Mouse (Mus musculus) inflammation-experienced regulatory T-cells, adult 16 weeks (primary cell): ENCODE measurements around the gene Kmt5c. TPM values are rescaled to one million over a fixed set of nuclear protein-coding genes. Genes with fewer than 3 reads are reported as not detected.

Source experiments
- polyA plus RNA-seq: library from polyadenylated mRNA; unstranded; fragments of 100-300 nt; shearing (Covaris generic); gene quantifications from one replicate; pipeline ENCODE4 v1.2.1, GENCODE M21; 2017

Kmt5c gene
- polyA plus RNA-seq, result 52.5 TPM

DNA sequence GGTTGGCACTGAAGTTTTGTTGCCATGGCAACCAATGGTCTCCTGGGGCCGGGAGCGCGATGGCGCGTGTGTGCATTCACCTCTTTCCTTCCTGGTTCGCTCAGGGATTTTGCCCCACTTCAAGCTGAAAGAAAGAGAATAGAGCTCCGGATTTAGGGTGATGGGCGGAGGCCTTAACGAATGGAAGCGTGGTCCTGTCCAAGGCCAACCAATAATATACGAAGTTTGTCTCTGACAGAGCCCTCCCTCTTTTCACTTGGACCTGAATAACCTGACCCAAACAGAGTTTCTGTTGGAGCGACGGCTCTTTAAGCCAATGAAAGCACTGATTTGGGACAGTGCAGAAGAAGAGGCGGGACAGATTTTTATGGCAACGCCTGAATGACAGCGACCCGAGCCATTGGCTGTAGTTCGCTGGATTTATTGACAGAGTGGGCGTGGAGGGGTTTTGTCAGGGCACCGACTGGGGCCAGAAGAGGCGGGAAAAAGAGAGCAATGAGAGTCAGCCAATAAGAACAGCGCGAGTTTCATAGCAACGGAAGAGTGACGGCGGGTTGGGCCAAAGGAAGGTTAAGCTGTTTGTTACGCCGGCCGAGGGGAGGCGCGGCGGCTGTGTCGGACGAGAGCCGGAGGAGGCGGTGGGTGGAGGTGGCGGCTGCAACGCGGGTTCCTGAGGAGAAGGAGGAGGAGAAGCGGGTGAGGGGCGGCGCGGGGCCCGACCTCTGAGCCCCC, at the start of gene Kmt5c:
Gene Kmt5c, plus strand, starts transcription at position 572 of the 732 bp plus-strand sequence.

DNA sequence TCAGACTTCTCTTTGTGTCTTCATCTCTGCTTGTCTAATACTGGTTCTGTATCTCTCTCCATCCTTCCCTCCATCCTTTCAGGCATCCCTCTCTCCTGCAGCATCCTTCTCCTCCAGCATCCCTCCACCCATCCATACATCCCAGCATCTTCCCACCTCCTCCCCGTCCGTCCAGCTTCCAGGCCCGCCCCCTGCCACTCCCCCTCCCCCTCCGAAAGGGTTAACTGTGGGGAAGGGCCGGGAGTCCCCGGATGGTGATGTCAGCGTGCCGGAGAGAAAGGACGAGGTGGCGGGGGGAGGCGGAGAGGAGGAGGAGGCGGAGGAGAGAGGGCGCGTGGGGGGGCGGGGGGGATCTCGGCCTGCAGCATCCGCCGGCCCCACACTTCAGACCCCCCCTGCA, 49.5 kb upstream of the Kmt5c start, which contains the start of gene Brsk1:
Gene Brsk1, plus strand, starts transcription at position 218 of the 400 bp plus-strand sequence.

DNA sequence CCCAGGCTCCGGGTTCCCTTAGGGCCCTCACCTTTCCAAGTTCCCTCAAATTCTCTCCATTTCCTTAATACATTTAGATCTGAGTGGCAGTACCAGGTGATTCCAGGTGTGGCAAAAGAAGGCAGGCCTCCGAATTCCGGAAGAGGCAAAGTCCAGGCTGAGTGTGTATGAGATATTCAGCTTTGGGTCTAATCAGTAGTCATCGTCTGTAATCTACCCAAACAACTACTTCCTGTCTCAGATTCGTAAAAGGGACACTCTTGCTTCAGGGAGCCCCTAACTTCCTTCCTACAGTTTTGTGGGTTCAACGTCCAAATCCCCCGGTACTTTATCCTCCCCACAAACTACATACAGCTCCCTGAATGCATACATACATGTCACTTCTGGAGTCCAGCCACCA, 14.7 kb upstream of the Kmt5c start, which contains the start of gene Tmem150b:
Gene Tmem150b, minus strand, starts transcription at position 81 of the 400 bp plus-strand sequence.

DNA sequence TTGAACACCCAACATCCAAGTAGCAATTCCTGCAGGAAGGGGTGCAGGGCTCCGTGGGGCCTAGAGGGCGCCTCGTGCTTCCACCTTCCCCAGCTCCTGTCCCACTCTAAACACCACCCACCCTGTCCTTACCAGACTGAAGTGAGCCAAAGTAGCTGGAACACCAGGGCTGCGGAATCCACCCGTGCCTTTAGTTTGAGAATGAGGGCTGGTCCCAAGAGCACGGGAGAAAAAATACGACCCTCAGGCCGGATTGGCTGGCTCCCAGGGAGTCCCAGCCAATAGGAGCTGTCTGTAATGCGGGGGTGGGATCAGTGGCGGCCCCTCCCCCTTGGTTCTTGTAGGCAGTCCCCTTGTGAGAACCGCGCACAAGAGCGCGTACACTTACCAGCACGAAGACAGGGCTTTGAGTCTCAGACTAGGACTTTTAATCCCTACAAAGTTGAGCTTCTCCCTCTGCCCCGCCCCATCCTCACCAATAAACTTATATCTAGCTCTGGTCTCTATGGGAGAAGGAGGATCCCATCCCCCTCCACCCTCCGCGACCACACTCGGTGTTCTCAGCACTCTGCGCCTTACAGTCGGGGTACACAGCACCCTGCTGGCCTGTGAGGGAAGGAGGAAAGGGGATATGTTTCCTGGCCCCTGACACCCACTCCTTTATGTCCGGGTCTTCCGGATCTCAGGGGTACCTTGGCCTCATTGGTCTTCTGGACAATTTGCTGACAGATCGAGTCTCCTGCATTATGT, 13.1 kb downstream of the Kmt5c start, which contains the start of gene Cox6b2:
Gene Cox6b2, minus strand, starts transcription at position 274 of the 750 bp plus-strand sequence.

DNA sequence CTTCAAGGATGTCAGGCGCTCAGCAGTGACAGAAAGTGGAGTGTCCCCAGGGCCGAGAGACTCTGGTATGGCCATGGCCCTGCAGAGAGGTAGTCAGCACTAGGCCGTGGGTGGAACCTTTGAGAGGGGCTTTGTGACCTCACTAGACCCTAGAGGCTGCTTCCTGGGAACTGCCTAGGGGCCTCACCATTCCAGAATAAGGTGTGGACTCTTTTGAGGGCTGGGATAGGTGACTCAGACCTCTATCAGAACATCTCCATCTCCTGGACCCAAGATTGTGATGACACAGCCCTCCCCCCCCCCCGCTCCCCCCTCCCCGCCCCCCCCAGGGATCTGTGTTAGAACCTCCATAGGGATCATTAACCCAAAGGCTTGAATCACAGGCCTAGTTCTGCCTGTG, 31.3 kb downstream of the Kmt5c start, which contains the start of gene Fam71e2:
Gene Fam71e2, minus strand, starts transcription at position 101 of the 400 bp plus-strand sequence.

DNA sequence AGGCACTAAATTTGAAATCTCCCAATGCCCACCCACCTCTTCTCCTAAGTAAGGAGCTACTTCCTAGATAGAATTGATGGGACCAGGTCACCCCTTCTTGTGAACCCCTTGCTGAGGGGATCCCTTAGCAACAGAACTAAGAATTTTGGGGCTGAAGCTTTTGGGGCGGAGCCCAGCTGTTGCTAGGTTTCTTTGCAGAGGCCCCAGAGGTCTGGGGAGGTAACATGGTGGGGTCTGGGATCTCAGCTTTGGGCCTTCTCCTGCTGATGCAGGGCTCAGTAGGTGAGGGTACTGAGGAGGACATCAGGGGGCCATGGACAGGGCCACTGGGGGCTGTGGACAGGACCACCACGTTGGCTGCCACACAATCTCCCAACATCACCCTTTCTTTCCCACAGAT, 42.8 kb downstream of the Kmt5c start, which contains the start of the genes Il11 and Tmem190:
Gene Il11, minus strand, starts transcription at position 101 of the 400 bp plus-strand sequence.
Gene Tmem190, plus strand, starts transcription at position 179 of the 400 bp plus-strand sequence.

DNA sequence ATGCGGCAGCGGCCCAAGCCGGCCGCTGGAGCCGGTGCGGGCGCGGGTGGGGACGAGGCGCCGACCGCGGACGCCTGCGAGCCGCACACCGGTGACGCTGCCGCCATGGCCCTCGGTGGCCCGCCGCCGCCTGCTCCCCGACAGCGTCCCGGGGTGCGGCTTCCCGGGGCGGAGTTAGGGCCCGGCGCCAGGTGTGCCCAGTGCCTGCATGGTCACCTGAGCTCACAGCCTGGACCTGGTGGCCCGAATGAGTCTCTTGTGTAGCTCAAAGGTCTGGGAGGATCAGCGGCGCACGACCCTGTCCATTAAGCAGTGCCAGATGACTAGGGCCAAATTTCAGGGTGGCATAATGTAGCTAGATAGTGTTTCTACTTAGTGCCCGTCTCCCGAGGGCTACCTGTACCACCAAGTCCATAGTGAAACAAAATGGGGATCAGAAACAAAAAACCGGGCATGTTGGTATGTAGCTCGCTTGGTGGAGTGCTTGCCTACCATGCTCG, 49.6 kb downstream of the Kmt5c start, which contains the start of gene Tmem238:
Gene Tmem238, minus strand, starts transcription at position 221 of the 500 bp plus-strand sequence.

DNA sequence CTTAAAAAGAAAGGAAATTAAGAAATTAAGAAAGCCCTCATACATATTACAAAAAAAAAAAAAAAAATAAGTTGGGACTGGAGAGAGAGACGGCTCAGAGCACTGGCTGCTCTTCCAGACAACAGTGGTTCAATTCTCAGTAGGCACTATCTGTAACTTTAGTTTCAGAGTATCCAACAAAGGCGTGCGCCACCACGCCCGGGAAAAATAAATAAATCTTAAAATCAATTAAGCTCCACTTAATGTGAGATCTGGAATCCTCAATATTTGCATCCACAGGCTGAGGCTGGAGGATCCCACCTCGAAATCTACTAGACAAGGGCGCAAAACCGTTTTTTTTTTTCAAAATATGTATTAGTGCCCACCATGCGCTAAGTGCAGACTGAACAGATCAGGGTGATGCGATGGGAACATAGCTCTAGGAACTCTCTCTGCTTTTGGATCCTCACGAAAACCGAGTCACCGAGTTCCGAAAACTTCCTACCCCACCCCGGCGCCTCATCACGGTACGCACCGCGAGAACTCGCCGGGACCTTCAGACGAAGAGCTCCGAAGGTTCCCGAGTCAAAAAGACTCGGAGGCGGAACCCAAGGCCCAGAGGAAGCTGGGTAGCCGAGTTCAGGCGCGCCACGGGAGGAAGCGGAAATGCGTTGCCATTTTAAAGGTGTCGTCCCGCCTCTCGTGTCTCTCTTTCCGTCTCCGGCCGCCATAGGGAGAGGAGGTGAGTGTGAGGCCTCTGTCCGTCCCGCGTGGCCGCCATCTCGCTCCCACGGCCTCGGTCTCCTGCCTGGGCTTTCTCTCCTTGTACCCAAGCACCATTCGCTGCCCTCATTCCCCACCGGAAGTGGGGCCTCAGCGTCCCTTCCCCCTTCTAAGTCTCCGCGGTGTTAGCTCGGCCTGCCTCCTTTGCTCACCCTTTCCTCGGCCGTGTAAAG, 52.6 kb downstream of the Kmt5c start, which contains the start of gene Rpl28:
Gene Rpl28, plus strand, starts transcription at position 597 of the 935 bp plus-strand sequence.

Other genes starting within 250 kb of the Kmt5c start
- gene Ppp1r12c, start 238.4 kb upstream of the Kmt5c start, polyA plus RNA-seq, result 24.9 TPM
- 5.5 TPM for gene Tnnt1, start 223.7 kb upstream of the Kmt5c start, polyA plus RNA-seq
- 2.8 TPM for gene Tnni3, start 215.9 kb upstream of the Kmt5c start, polyA plus RNA-seq
- 1.7 TPM for gene Dnaaf3, start 207.7 kb upstream of the Kmt5c start, polyA plus RNA-seq
- gene Syt5, start 192.6 kb upstream of the Kmt5c start, polyA plus RNA-seq, result 0.55 TPM
- gene Ptprh, start 136.1 kb upstream of the Kmt5c start, polyA plus RNA-seq, result not detected
- gene Tmem86b, start 108.7 kb upstream of the Kmt5c start, polyA plus RNA-seq, result 4.2 TPM
- 33.7 TPM for gene Ppp6r1, start 81.1 kb upstream of the Kmt5c start, polyA plus RNA-seq
- 79.2 TPM for gene Hspbp1, start 55.0 kb upstream of the Kmt5c start, polyA plus RNA-seq
- gene Brsk1, start 49.5 kb upstream of the Kmt5c start, polyA plus RNA-seq, result 0.59 TPM
- gene Tmem150b, start 14.9 kb upstream of the Kmt5c start, polyA plus RNA-seq, result 0.13 TPM
- 3.0 TPM for gene Cox6b2, start 13.0 kb downstream of the Kmt5c start, polyA plus RNA-seq
- not detected for gene Fam71e2, start 31.2 kb downstream of the Kmt5c start, polyA plus RNA-seq
- gene Il11, start 42.7 kb downstream of the Kmt5c start, polyA plus RNA-seq, result not detected
- not detected for gene Tmem190, start 42.8 kb downstream of the Kmt5c start, polyA plus RNA-seq
- gene Tmem238, start 49.5 kb downstream of the Kmt5c start, polyA plus RNA-seq, result 0.45 TPM
- gene Rpl28, start 52.8 kb downstream of the Kmt5c start, polyA plus RNA-seq, result 275 TPM
- gene Ube2s, start 72.5 kb downstream of the Kmt5c start, polyA plus RNA-seq, result 111 TPM
- not detected for gene Shisa7, start 104.6 kb downstream of the Kmt5c start, polyA plus RNA-seq
- gene Isoc2b, start 130.1 kb downstream of the Kmt5c start, polyA plus RNA-seq, result 46.1 TPM
- 0.68 TPM for gene Isoc2a, start 137.0 kb downstream of the Kmt5c start, polyA plus RNA-seq
- gene Gm36210, start 166.4 kb downstream of the Kmt5c start, polyA plus RNA-seq, result not detected
- 0.94 TPM for gene Zfp628, start 175.1 kb downstream of the Kmt5c start, polyA plus RNA-seq
- gene Nat14, start 181.9 kb downstream of the Kmt5c start, polyA plus RNA-seq, result 1.9 TPM
- not detected for gene Ssc5d, start 185.7 kb downstream of the Kmt5c start, polyA plus RNA-seq
- 0.17 TPM for gene Sbk2, start 224.3 kb downstream of the Kmt5c start, polyA plus RNA-seq
- not detected for gene Sbk3, start 231.1 kb downstream of the Kmt5c start, polyA plus RNA-seq